Mouse (Mus musculus) midbrain, embryonic 14.5 days (tissue): ENCODE data around the gene Ewsr1. TPM values are rescaled to one million over a fixed set of nuclear protein-coding genes. Genes with fewer than 3 reads are reported as not detected.

Experiments
- ATAC-seq: fragments of 200-750 bp; cut with Nextera tagmentation; 2 replicates; pipeline ENCODE4 v1.8.0; 2017; ENCODE audit warnings: moderate number of reproducible peaks, moderate library complexity; ENCODE audit not compliant: low FRiP score, low TSS enrichment
- DNase-seq: peaks from one replicate; pipeline ENCODE4 v3.0.0-alpha.2; 2015
- H3K27ac ChIP-seq: fragments of 300-500 bp; sonication (generic); replicated peaks from 2 replicates; pipeline ENCODE4 v1.5.1; 2014; ENCODE audit warnings: mild to moderate bottlenecking, low read depth, low read length, moderate library complexity
- H3K27me3 ChIP-seq: fragments of 300-500 bp; sonication (generic); 2 replicates; pipeline ENCODE4 v1.6.1; 2014; ENCODE audit warnings: low read length, control low read depth, mixed read lengths; ENCODE audit not compliant: control insufficient read depth, insufficient read depth
- H3K36me3 ChIP-seq: fragments of 300-500 bp; sonication (generic); 2 replicates; pipeline ENCODE4 v1.6.1; 2014; ENCODE audit warnings: low read length, control low read depth; ENCODE audit not compliant: control insufficient read depth, insufficient read depth
- H3K4me1 ChIP-seq: fragments of 300-500 bp; sonication (generic); 2 replicates; pipeline ENCODE4 v1.6.1; 2014; ENCODE audit warnings: mild to moderate bottlenecking, antibody characterized with exemption, low read length, control low read depth; ENCODE audit not compliant: control insufficient read depth, insufficient read depth
- H3K4me2 ChIP-seq: fragments of 300-500 bp; sonication (generic); 2 replicates; pipeline ENCODE4 v1.6.1; 2014; ENCODE audit warnings: mild to moderate bottlenecking, low read length, moderate library complexity
- H3K4me3 ChIP-seq: fragments of 300-500 bp; sonication (generic); replicated peaks from 2 replicates; pipeline ENCODE4 v1.5.1; 2014; ENCODE audit warnings: low read depth, low read length
- H3K9ac ChIP-seq: fragments of 300-500 bp; sonication (generic); replicated peaks from 2 replicates; pipeline ENCODE4 v1.6.1; 2014; ENCODE audit warnings: mild to moderate bottlenecking, low read length, moderate library complexity
- H3K9me3 ChIP-seq: fragments of 300-500 bp; sonication (generic); 2 replicates; pipeline ENCODE4 v1.6.1; 2016; ENCODE audit warnings: low read length, control low read depth, mixed read lengths; ENCODE audit not compliant: control insufficient read depth
- WGBS: fragments of 180-500 bp; shearing (Covaris S2); extraction: QIAGEN DNeasy Blood & Tissue Kit; methylation state at CpG from one replicate; pipeline ENCODE4 v1.1.7; 2014; 5-methylcytosine and 5-hydroxymethylcytosine counted together
- polyA plus RNA-seq: library from polyadenylated mRNA; unstranded; fragments of >200 nt; fragmentation: Nextera tagmentation; extraction: Ambion mirVana; gene quantifications from 2 replicates; pipeline ENCODE4 v1.2.1, GENCODE M21; 2014

Gene Ewsr1
- polyA plus RNA-seq, 1 experiment from 2014 or later: 346 TPM

- WGBS: 13% methylated on average over 8 of the region's 8 CpGs
- H3K27ac ChIP-seq: no peak overlapping the region
- peaks cover 66% of the 10 kb centered on the region for H3K27me3 ChIP-seq
- H3K4me1 ChIP-seq: peaks cover 32% of the 10 kb centered on the region
- peak overlapping the region; percentile 50 for H3K9ac ChIP-seq
- peak overlapping the region; percentile 83 for H3K4me2 ChIP-seq
- peak overlapping the region; percentile 43 for H3K4me3 ChIP-seq
- ATAC-seq: no peak
- no peaks in the 10 kb centered on the region for H3K9me3 ChIP-seq
- 0 out of 2 replicates have a peak, but pooled peaks cover 5% of the 10 kb centered on the region for H3K36me3 ChIP-seq
- DNase-seq: no peak
Observed at GRCm38 (mm10) chr11:5057541-5057855, 41.6 kb downstream of the Ewsr1 start.

- no peak for DNase-seq
- Histone ChIP-seq H3K4me1 (peaks cover 28% of the 10 kb centered on the region), H3K4me3 (no peak overlapping the region), H3K4me2 (no peak overlapping the region), H3K9ac (no peak overlapping the region), H3K27ac (no peak overlapping the region), H3K36me3 (0 out of 2 replicates have a peak, but pooled peaks cover 5% of the 10 kb centered on the region), H3K9me3 (no peaks in the 10 kb centered on the region), H3K27me3 (peaks cover 62% of the 10 kb centered on the region)
- WGBS: 45% methylated on average over 8 of the region's 8 CpGs
- ATAC-seq: no peak
Observed at GRCm38 (mm10) chr11:5057064-5057463, 42.0 kb downstream of the Ewsr1 start.

GRCm38 (mm10) chr11:5055945-5056938 lies 42.8 kb downstream of the Ewsr1 start:
- 17% methylated on average over 23 of the region's 23 CpGs for WGBS
- DNase-seq: no peak
- Histone ChIP-seq H3K27me3 (peaks cover 53% of the 10 kb centered on the region), H3K4me2 (no peak overlapping the region), H3K4me3 (no peak overlapping the region), H3K36me3 (0 out of 2 replicates have a peak, but pooled peaks cover 5% of the 10 kb centered on the region), H3K4me1 (peaks cover 19% of the 10 kb centered on the region), H3K27ac (no peak overlapping the region), H3K9ac (no peak overlapping the region), H3K9me3 (no peaks in the 10 kb centered on the region)
- ATAC-seq: no peak

GRCm38 (mm10) chr11:5054874-5055273 lies 44.2 kb downstream of the Ewsr1 start:
- 75% methylated on average over 6 of the region's 6 CpGs for WGBS
- Histone ChIP-seq H3K4me3 (no peak overlapping the region), H3K9ac (no peak overlapping the region), H3K36me3 (no peaks in the 10 kb centered on the region), H3K27me3 (peaks cover 40% of the 10 kb centered on the region), H3K27ac (no peak overlapping the region), H3K9me3 (no peaks in the 10 kb centered on the region), H3K4me1 (peaks cover 15% of the 10 kb centered on the region), H3K4me2 (no peak overlapping the region)
- ATAC-seq (no peak), DNase-seq (no peak)

- 91% methylated on average over 14 of the region's 14 CpGs for WGBS
- Histone ChIP-seq H3K27ac (no peak overlapping the region), H3K9ac (no peak overlapping the region), H3K4me3 (no peak overlapping the region), H3K36me3 (no peaks in the 10 kb centered on the region), H3K27me3 (peaks cover 32% of the 10 kb centered on the region), H3K4me1 (peaks cover 15% of the 10 kb centered on the region), H3K4me2 (no peak overlapping the region), H3K9me3 (no peaks in the 10 kb centered on the region)
- ATAC-seq (no peak), DNase-seq (no peak)
Observed at GRCm38 (mm10) chr11:5054151-5054550, 44.9 kb downstream of the Ewsr1 start.

- Histone ChIP-seq H3K27me3 (peaks cover 16% of the 10 kb centered on the region), H3K4me3 (no peak overlapping the region), H3K9me3 (no peaks in the 10 kb centered on the region), H3K4me1 (peaks cover 6% of the 10 kb centered on the region; the same call in 1 of the 2 replicates), H3K27ac (no peak overlapping the region), H3K36me3 (no peaks in the 10 kb centered on the region), H3K4me2 (no peak overlapping the region), H3K9ac (no peak overlapping the region)
- ATAC-seq (no peak), DNase-seq (no peak)
- WGBS: 77% methylated on average over 10 of the region's 10 CpGs
Observed at GRCm38 (mm10) chr11:5052200-5052854, 46.7 kb downstream of the Ewsr1 start.

- no peaks in the 10 kb centered on the region for H3K9me3 ChIP-seq
- no peak overlapping the region for H3K9ac ChIP-seq
- no peak overlapping the region for H3K27ac ChIP-seq
- no peak overlapping the region for H3K4me3 ChIP-seq
- no peaks in the 10 kb centered on the region for H3K36me3 ChIP-seq
- H3K27me3 ChIP-seq: peaks cover 9% of the 10 kb centered on the region
- 76% methylated on average over 10 of the region's 10 CpGs for WGBS
- DNase-seq (no peak), ATAC-seq (no peak)
- H3K4me1 ChIP-seq: peaks cover 6% of the 10 kb centered on the region; the same call in 1 of the 2 replicates
- no peak overlapping the region for H3K4me2 ChIP-seq
Observed at GRCm38 (mm10) chr11:5051629-5052028, 47.4 kb downstream of the Ewsr1 start.

- Histone ChIP-seq H3K9me3 (no peaks in the 10 kb centered on the region), H3K9ac (no peak overlapping the region), H3K4me3 (no peak overlapping the region), H3K27ac (no peak overlapping the region), H3K4me2 (no peak overlapping the region), H3K27me3 (no peaks in the 10 kb centered on the region), H3K4me1 (no peaks in the 10 kb centered on the region), H3K36me3 (peaks cover 11% of the 10 kb centered on the region)
- WGBS: 54% methylated on average over 12 of the region's 12 CpGs
- no peak for DNase-seq
- ATAC-seq: no peak
Observed at GRCm38 (mm10) chr11:5046321-5046926, 52.6 kb downstream of the Ewsr1 start.
